Mouse (Mus musculus): Measurements from ENCODE around the gene Lcn10. TPM values are rescaled to one million over a fixed set of nuclear protein-coding genes. Genes with fewer than 3 reads are reported as not detected.
A peak's percentile ranks its signal among the peaks of the same experiment; 100 is the strongest.
"Not testable (repeated sequence)": the region's sequence is repeated elsewhere in the genome, so short reads cannot be mapped to it uniquely, and the experiment has no call there.

Lcn10 gene
- polyA plus RNA-seq, 1 experiment, result not detected

GRCm38 (mm10) chr2:25661245-25661970 lies 21.1 kb upstream of the Lcn10 start:
- no peak for DNase-seq
- no peak for TF ChIP-seq POLR2A (IDR thresholded peaks at IDR 0.05; ENCODE audit: borderline replicate concordance, extremely low read depth, low read depth, low read length)
- no peak for TF ChIP-seq CTCF (IDR thresholded peaks at IDR 0.05; ENCODE audit: insufficient read depth, low read length)
- Histone ChIP-seq H3K4me3 (replicated peaks; ENCODE audit: extremely low read depth, low read depth, low read length) (no peak overlapping the region), H3K4me1 (ENCODE audit: control insufficient read depth, insufficient read depth, low read length) (no peaks in the 10 kb centered on the region)
- 77% methylated on average over 6 of the region's 6 CpGs for WGBS

DNA sequence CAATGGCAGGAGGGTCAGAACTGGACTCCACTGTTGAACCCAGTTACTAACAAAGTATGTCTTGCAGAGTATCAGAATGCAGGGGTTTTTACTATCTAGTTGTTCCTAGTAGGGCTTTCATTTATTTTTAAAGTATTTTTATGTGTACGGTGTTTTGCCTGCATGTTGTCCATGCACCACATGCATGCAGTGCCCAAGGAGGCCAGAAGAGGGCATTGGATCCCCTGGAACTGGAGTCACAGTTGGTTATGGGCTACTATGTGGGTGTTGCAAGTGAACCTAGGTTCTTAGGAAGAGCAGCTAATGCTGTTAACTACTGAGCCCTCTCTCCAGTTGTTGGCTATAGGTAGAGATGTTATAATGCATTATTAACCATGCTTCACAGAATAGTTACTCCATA lies 19.0 kb upstream of the Lcn10 start:
- H3K4me3 ChIP-seq (replicated peaks; ENCODE audit: extremely low read depth, low read depth, low read length), result no peak overlapping the region
- peak; percentile 31 for DNase-seq
- 50% methylated on average over 1 of the region's 1 CpGs for WGBS
- no peak for TF ChIP-seq POLR2A (IDR thresholded peaks at IDR 0.05; ENCODE audit: borderline replicate concordance, extremely low read depth, low read depth, low read length)
- TF ChIP-seq CTCF (IDR thresholded peaks at IDR 0.05; ENCODE audit: insufficient read depth, low read length), result peak; percentile 73
- no peaks in the 10 kb centered on the region for H3K4me1 ChIP-seq (ENCODE audit: control insufficient read depth, insufficient read depth, low read length)

GRCm38 (mm10) chr2:25664125-25664524 lies 18.4 kb upstream of the Lcn10 start:
- Histone ChIP-seq H3K4me3 (replicated peaks; ENCODE audit: extremely low read depth, low read depth, low read length) (no peak overlapping the region), H3K4me1 (ENCODE audit: control insufficient read depth, insufficient read depth, low read length) (no peaks in the 10 kb centered on the region)
- DNase-seq, result no peak
- 81% methylated on average over 5 of the region's 5 CpGs for WGBS
- no peak for TF ChIP-seq POLR2A (IDR thresholded peaks at IDR 0.05; ENCODE audit: borderline replicate concordance, extremely low read depth, low read depth, low read length)
- no peak for TF ChIP-seq CTCF (IDR thresholded peaks at IDR 0.05; ENCODE audit: insufficient read depth, low read length)

DNA sequence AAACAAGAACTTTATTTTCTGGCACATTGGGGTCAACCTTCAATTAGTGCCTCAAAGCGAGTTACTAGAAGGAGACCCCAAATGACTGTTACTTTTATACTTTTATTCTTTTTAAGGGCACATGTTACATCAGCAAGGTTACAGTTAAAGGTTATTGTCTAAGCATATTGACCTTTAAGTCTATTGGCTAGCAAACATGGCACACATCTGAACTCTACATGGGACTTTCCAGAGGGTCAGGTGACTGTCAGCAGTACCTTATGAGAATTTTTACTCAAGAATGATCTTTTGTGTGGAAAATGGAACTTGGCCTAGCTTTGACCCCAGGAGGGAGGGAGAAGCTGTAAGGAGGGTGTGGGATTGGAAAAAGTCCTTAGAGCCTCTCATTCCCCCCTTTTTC lies 16.0 kb upstream of the Lcn10 start:
- TF ChIP-seq CTCF (IDR thresholded peaks at IDR 0.05; ENCODE audit: insufficient read depth, low read length) (no peak), POLR2A (IDR thresholded peaks at IDR 0.05; ENCODE audit: borderline replicate concordance, extremely low read depth, low read depth, low read length) (no peak)
- 48% methylated on average over 1 of the region's 1 CpGs for WGBS

GRCm38 (mm10) chr2:25676486-25676885 lies 6.0 kb upstream of the Lcn10 start, which contains the start of gene Lcn6:
Lcn6 (plus strand) TSS chr2:25676786.
- TF ChIP-seq POLR2A (IDR thresholded peaks at IDR 0.05; ENCODE audit: borderline replicate concordance, extremely low read depth, low read depth, low read length), result no peak
- TF ChIP-seq CTCF (IDR thresholded peaks at IDR 0.05; ENCODE audit: insufficient read depth, low read length), result no peak
- WGBS, result 89% methylated on average over 3 of the region's 3 CpGs
- Histone ChIP-seq H3K4me3 (replicated peaks; ENCODE audit: extremely low read depth, low read depth, low read length) (no peak within 1 kb of the TSS), H3K4me1 (ENCODE audit: control insufficient read depth, insufficient read depth, low read length) (no peaks in the 10 kb centered on the region)
- no peak for DNase-seq

More for the DNA sequence above, 16.0 kb upstream of the Lcn10 start:
- Histone ChIP-seq H3K4me1 (ENCODE audit: control insufficient read depth, insufficient read depth, low read length) (no peaks in the 10 kb centered on the region), H3K4me3 (replicated peaks; ENCODE audit: extremely low read depth, low read depth, low read length) (no peak overlapping the region)
- no peak for DNase-seq

DNA sequence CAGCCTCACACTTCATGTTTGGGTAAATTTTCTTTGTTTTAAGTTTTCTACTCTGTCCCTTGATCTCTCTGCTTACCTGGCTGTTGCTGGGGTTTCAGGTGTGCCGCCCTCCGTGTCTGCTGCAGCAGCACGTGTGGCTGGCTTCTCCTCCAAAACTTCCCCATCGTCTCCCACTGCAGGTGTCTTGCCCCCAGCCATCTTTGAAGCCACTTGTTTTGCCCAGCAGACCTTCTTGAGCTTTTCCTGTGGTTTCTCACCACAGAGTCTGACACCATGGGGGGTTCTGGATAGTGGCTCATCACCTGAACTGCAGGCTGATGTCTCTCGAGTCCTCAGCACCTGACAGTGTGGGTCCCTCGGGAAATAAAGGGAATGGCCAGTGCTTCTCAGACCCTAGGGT lies 3.0 kb upstream of the Lcn10 start:
- TF ChIP-seq CTCF (IDR thresholded peaks at IDR 0.05; ENCODE audit: insufficient read depth, low read length), result no peak
- no peak for TF ChIP-seq POLR2A (IDR thresholded peaks at IDR 0.05; ENCODE audit: borderline replicate concordance, extremely low read depth, low read depth, low read length)
- no peaks in the 10 kb centered on the region for H3K4me1 ChIP-seq (ENCODE audit: control insufficient read depth, insufficient read depth, low read length)
- H3K4me3 ChIP-seq (replicated peaks; ENCODE audit: extremely low read depth, low read depth, low read length), result no peak overlapping the region
- no peak for DNase-seq
- 78% methylated on average over 6 of the region's 6 CpGs for WGBS

GRCm38 (mm10) chr2:25686941-25687340 lies 4.4 kb downstream of the Lcn10 start:
- no peak overlapping the region for H3K4me3 ChIP-seq (replicated peaks; ENCODE audit: extremely low read depth, low read depth, low read length)
- WGBS, result 69% methylated on average over 4 of the region's 4 CpGs
- DNase-seq, result no peak
- no peak for TF ChIP-seq POLR2A (IDR thresholded peaks at IDR 0.05; ENCODE audit: borderline replicate concordance, extremely low read depth, low read depth, low read length)
- no peaks in the 10 kb centered on the region for H3K4me1 ChIP-seq (ENCODE audit: control insufficient read depth, insufficient read depth, low read length)

GRCm38 (mm10) chr2:25694605-25695004 lies 12.1 kb downstream of the Lcn10 start:
- TF ChIP-seq CTCF (IDR thresholded peaks at IDR 0.05; ENCODE audit: insufficient read depth, low read length), result peak; percentile 59
- TF ChIP-seq POLR2A (IDR thresholded peaks at IDR 0.05; ENCODE audit: borderline replicate concordance, extremely low read depth, low read depth, low read length), result no peak
- Histone ChIP-seq H3K4me3 (replicated peaks; ENCODE audit: extremely low read depth, low read depth, low read length) (no peak overlapping the region), H3K4me1 (ENCODE audit: control insufficient read depth, insufficient read depth, low read length) (no peaks in the 10 kb centered on the region)
- DNase-seq, result peak; percentile 55

GRCm38 (mm10) chr2:25696951-25697350 lies 14.4 kb downstream of the Lcn10 start:
- H3K4me3 ChIP-seq (replicated peaks; ENCODE audit: extremely low read depth, low read depth, low read length), result no peak overlapping the region
- no peak for DNase-seq
- no peaks in the 10 kb centered on the region for H3K4me1 ChIP-seq (ENCODE audit: control insufficient read depth, insufficient read depth, low read length)
- TF ChIP-seq CTCF (IDR thresholded peaks at IDR 0.05; ENCODE audit: insufficient read depth, low read length) (no peak), POLR2A (IDR thresholded peaks at IDR 0.05; ENCODE audit: borderline replicate concordance, extremely low read depth, low read depth, low read length) (no peak)
- WGBS, result 49% methylated on average over 4 of the region's 4 CpGs

- H3K4me1 ChIP-seq (ENCODE audit: control insufficient read depth, insufficient read depth, low read length), result no peaks in the 10 kb centered on the region
- WGBS, result 88% methylated on average over 2 of the region's 2 CpGs
Observed at GRCm38 (mm10) chr2:25698696-25699095, 16.2 kb downstream of the Lcn10 start.

GRCm38 (mm10) chr2:25699743-25700142 lies 17.2 kb downstream of the Lcn10 start, which contains the start of gene Obp2a:
Obp2a (plus strand) TSS chr2:25700043.
- not testable (repeated sequence) for H3K4me1 ChIP-seq (ENCODE audit: control insufficient read depth, insufficient read depth, low read length); DNase-seq; H3K4me3 ChIP-seq (replicated peaks; ENCODE audit: extremely low read depth, low read depth, low read length)
- WGBS, result 76% methylated on average over 3 of the region's 3 CpGs

More at GRCm38 (mm10) chr2:25698696-25699095, 16.2 kb downstream of the Lcn10 start:
- no peak overlapping the region for H3K4me3 ChIP-seq (replicated peaks; ENCODE audit: extremely low read depth, low read depth, low read length)
- DNase-seq, result no peak
- TF ChIP-seq POLR2A (IDR thresholded peaks at IDR 0.05; ENCODE audit: borderline replicate concordance, extremely low read depth, low read depth, low read length) (no peak), CTCF (IDR thresholded peaks at IDR 0.05; ENCODE audit: insufficient read depth, low read length) (no peak)
